Mouse (Mus musculus): ENCODE results near the gene Akt3. TPM values are rescaled to one million over a fixed set of nuclear protein-coding genes. Genes with fewer than 3 reads are reported as not detected.

Gene Akt3
- polyA plus RNA-seq, 1 experiment from 2014 or later, result 7.1 TPM

- no peaks in the 10 kb centered on the region for H3K4me1 ChIP-seq (ENCODE audit: control insufficient read depth, insufficient read depth, low read length)
- no peaks in the 10 kb centered on the region for H3K9me3 ChIP-seq (replicated peaks; ENCODE audit: control insufficient read depth, low read length)
- no peak overlapping the region for H3K4me2 ChIP-seq
- H3K36me3 ChIP-seq (ENCODE audit: control insufficient read depth, insufficient read depth, low read length), result no peaks in the 10 kb centered on the region
- H3K27me3 ChIP-seq (ENCODE audit: control insufficient read depth, insufficient read depth, low read length), result no peaks in the 10 kb centered on the region
- no peak overlapping the region for H3K27ac ChIP-seq (ENCODE audit: low read depth, low read length)
- ATAC-seq (replicated peaks; ENCODE audit: insufficient number of reproducible peaks, low FRiP score, low TSS enrichment), result no peak
- no peak overlapping the region for H3K9ac ChIP-seq (ENCODE audit: low read depth, low read length)
- H3K4me3 ChIP-seq (ENCODE audit: low read depth, low read length), result no peak overlapping the region
Observed at GRCm38 (mm10) chr1:177175436-177175835, 82.6 kb downstream of the Akt3 start.

DNA sequence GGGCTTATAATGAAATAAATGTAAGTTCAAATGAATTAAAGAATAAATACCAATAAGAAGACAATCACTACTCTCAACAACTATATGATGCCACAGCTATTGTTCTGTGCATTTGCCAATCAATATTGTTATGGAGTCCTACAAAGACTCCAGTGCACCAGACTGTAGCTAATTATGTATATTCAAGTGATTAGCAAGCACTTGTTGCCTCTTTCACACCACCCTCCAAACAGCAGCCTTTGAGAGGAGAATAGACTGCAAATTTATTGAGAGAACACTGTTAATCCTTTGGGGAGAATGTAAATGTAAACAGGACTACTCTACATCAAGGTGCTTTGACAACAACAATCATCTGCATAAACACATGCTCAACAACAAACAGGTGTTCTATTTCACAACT is 86.7 kb downstream of the Akt3 start:
- Histone ChIP-seq H3K9ac (ENCODE audit: low read depth, low read length) (no peak overlapping the region), H3K4me3 (ENCODE audit: low read depth, low read length) (no peak overlapping the region), H3K4me2 (no peak overlapping the region), H3K4me1 (ENCODE audit: control insufficient read depth, insufficient read depth, low read length) (no peaks in the 10 kb centered on the region), H3K27me3 (ENCODE audit: control insufficient read depth, insufficient read depth, low read length) (no peaks in the 10 kb centered on the region), H3K36me3 (ENCODE audit: control insufficient read depth, insufficient read depth, low read length) (no peaks in the 10 kb centered on the region), H3K9me3 (replicated peaks; ENCODE audit: control insufficient read depth, low read length) (no peaks in the 10 kb centered on the region), H3K27ac (ENCODE audit: low read depth, low read length) (no peak overlapping the region)
- no peak for ATAC-seq (replicated peaks; ENCODE audit: insufficient number of reproducible peaks, low FRiP score, low TSS enrichment)

- Histone ChIP-seq H3K9me3 (replicated peaks; ENCODE audit: control insufficient read depth, low read length) (no peaks in the 10 kb centered on the region), H3K4me1 (ENCODE audit: control insufficient read depth, insufficient read depth, low read length) (no peaks in the 10 kb centered on the region), H3K9ac (ENCODE audit: low read depth, low read length) (no peak overlapping the region), H3K27ac (ENCODE audit: low read depth, low read length) (no peak overlapping the region), H3K4me2 (no peak overlapping the region), H3K4me3 (ENCODE audit: low read depth, low read length) (no peak overlapping the region), H3K36me3 (ENCODE audit: control insufficient read depth, insufficient read depth, low read length) (no peaks in the 10 kb centered on the region), H3K27me3 (ENCODE audit: control insufficient read depth, insufficient read depth, low read length) (no peaks in the 10 kb centered on the region)
- WGBS (ENCODE audit: insufficient replicate concordance), result 47% methylated on average over 2 of the region's 2 CpGs
- no peak for ATAC-seq (replicated peaks; ENCODE audit: insufficient number of reproducible peaks, low FRiP score, low TSS enrichment)
Observed at GRCm38 (mm10) chr1:177165789-177166188, 92.2 kb downstream of the Akt3 start.

GRCm38 (mm10) chr1:177165336-177165735 is 92.7 kb downstream of the Akt3 start:
- no peak overlapping the region for H3K27ac ChIP-seq (ENCODE audit: low read depth, low read length)
- H3K4me3 ChIP-seq (ENCODE audit: low read depth, low read length), result no peak overlapping the region
- H3K27me3 ChIP-seq (ENCODE audit: control insufficient read depth, insufficient read depth, low read length), result no peaks in the 10 kb centered on the region
- 79% methylated on average over 2 of the region's 2 CpGs for WGBS (ENCODE audit: insufficient replicate concordance)
- no peak overlapping the region for H3K4me2 ChIP-seq
- H3K9ac ChIP-seq (ENCODE audit: low read depth, low read length), result no peak overlapping the region
- H3K36me3 ChIP-seq (ENCODE audit: control insufficient read depth, insufficient read depth, low read length), result no peaks in the 10 kb centered on the region
- H3K9me3 ChIP-seq (replicated peaks; ENCODE audit: control insufficient read depth, low read length), result no peaks in the 10 kb centered on the region
- no peaks in the 10 kb centered on the region for H3K4me1 ChIP-seq (ENCODE audit: control insufficient read depth, insufficient read depth, low read length)
- ATAC-seq (replicated peaks; ENCODE audit: insufficient number of reproducible peaks, low FRiP score, low TSS enrichment), result no peak

GRCm38 (mm10) chr1:177150344-177151021 is 107.5 kb downstream of the Akt3 start:
- Histone ChIP-seq H3K9me3 (replicated peaks; ENCODE audit: control insufficient read depth, low read length) (no peaks in the 10 kb centered on the region), H3K9ac (ENCODE audit: low read depth, low read length) (no peak overlapping the region), H3K36me3 (ENCODE audit: control insufficient read depth, insufficient read depth, low read length) (no peaks in the 10 kb centered on the region), H3K4me1 (ENCODE audit: control insufficient read depth, insufficient read depth, low read length) (0 out of 2 replicates have a peak, but pooled peaks cover 2% of the 10 kb centered on the region), H3K27me3 (ENCODE audit: control insufficient read depth, insufficient read depth, low read length) (no peaks in the 10 kb centered on the region), H3K27ac (ENCODE audit: low read depth, low read length) (no peak overlapping the region), H3K4me2 (no peak overlapping the region; the same call in none of the 2 replicates), H3K4me3 (ENCODE audit: low read depth, low read length) (no peak overlapping the region)
- no peak for ATAC-seq (replicated peaks; ENCODE audit: insufficient number of reproducible peaks, low FRiP score, low TSS enrichment)
- 42% methylated on average over 11 of the region's 11 CpGs for WGBS (ENCODE audit: insufficient replicate concordance)

DNA sequence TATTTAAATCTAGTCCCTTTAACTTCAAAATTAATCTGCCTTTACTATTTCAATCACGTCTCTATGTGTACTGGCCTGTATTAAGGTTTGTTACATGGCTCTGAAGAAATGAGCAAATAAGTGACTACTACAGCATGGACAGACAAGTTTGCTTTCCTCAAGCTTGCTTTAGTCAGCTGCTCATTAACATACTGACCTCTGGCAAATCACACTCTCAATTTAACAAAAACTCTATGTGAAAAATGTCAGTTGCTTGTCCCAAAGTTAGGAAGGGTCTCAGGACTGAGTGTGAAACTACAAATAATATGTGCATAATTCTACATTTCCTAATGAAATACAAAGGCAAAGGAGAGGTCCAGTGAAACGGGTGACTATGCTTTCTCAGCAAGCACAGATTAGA is 109.3 kb downstream of the Akt3 start:
- Histone ChIP-seq H3K9ac (ENCODE audit: low read depth, low read length) (no peak overlapping the region), H3K4me3 (ENCODE audit: low read depth, low read length) (no peak overlapping the region), H3K4me2 (no peak overlapping the region), H3K36me3 (ENCODE audit: control insufficient read depth, insufficient read depth, low read length) (no peaks in the 10 kb centered on the region), H3K9me3 (replicated peaks; ENCODE audit: control insufficient read depth, low read length) (no peaks in the 10 kb centered on the region), H3K27ac (ENCODE audit: low read depth, low read length) (no peak overlapping the region), H3K27me3 (ENCODE audit: control insufficient read depth, insufficient read depth, low read length) (no peaks in the 10 kb centered on the region), H3K4me1 (ENCODE audit: control insufficient read depth, insufficient read depth, low read length) (0 out of 2 replicates have a peak, but pooled peaks cover 2% of the 10 kb centered on the region)
- ATAC-seq (replicated peaks; ENCODE audit: insufficient number of reproducible peaks, low FRiP score, low TSS enrichment), result no peak
- WGBS (ENCODE audit: insufficient replicate concordance), result 62% methylated on average over 2 of the region's 2 CpGs

DNA sequence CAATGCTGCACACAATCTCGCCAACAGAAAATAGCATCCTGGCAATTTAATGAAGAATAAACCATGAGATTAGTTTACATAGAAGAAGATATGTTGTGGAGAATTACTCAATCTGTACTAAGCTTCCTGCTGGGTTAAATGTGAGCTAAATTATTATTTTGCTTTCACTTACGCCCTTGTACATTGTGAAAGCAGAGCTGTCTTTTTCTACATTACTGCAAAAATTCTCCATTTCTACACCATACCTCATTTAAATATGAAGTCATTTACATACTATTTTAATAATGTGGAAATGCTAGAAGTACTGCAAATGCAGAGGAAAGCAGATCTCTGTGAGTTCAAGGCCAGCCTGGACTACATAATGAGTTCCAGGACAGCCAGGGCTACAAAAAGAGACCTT is 116.5 kb downstream of the Akt3 start:
- no peaks in the 10 kb centered on the region for H3K9me3 ChIP-seq (replicated peaks; ENCODE audit: control insufficient read depth, low read length)
- 87% methylated on average over 2 of the region's 2 CpGs for WGBS (ENCODE audit: insufficient replicate concordance)
- ATAC-seq (replicated peaks; ENCODE audit: insufficient number of reproducible peaks, low FRiP score, low TSS enrichment), result no peak
- H3K4me1 ChIP-seq (ENCODE audit: control insufficient read depth, insufficient read depth, low read length), result no peaks in the 10 kb centered on the region
- no peak overlapping the region for H3K4me3 ChIP-seq (ENCODE audit: low read depth, low read length)
- no peak overlapping the region for H3K9ac ChIP-seq (ENCODE audit: low read depth, low read length)
- H3K27me3 ChIP-seq (ENCODE audit: control insufficient read depth, insufficient read depth, low read length), result no peaks in the 10 kb centered on the region
- no peak overlapping the region for H3K4me2 ChIP-seq
- H3K36me3 ChIP-seq (ENCODE audit: control insufficient read depth, insufficient read depth, low read length), result no peaks in the 10 kb centered on the region
- H3K27ac ChIP-seq (ENCODE audit: low read depth, low read length), result no peak overlapping the region

DNA sequence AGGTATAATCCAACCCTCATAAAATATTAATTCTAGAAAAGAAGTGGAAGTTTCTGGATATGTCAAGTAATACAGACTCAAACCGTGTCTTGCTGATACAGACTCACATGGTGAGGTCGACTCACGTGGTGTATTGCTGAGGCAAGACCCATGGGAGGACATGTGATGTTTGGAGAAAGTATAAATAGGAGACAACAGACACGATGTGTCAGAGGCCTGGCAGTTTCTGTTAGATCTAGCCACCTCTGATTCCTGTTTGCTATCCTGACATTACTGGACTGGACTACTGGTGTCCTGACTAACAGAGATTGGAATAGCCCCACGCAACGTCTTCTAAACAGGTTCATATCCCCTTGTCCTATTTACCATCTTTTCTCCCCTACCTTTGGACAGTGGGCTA is 118.4 kb downstream of the Akt3 start:
- H3K4me2 ChIP-seq, result no peak overlapping the region
- no peaks in the 10 kb centered on the region for H3K27me3 ChIP-seq (ENCODE audit: control insufficient read depth, insufficient read depth, low read length)
- H3K36me3 ChIP-seq (ENCODE audit: control insufficient read depth, insufficient read depth, low read length), result no peaks in the 10 kb centered on the region
- H3K4me1 ChIP-seq (ENCODE audit: control insufficient read depth, insufficient read depth, low read length), result no peaks in the 10 kb centered on the region
- H3K9ac ChIP-seq (ENCODE audit: low read depth, low read length), result no peak overlapping the region
- H3K9me3 ChIP-seq (replicated peaks; ENCODE audit: control insufficient read depth, low read length), result no peaks in the 10 kb centered on the region
- no peak overlapping the region for H3K4me3 ChIP-seq (ENCODE audit: low read depth, low read length)
- H3K27ac ChIP-seq (ENCODE audit: low read depth, low read length), result no peak overlapping the region
- 75% methylated on average over 6 of the region's 6 CpGs for WGBS (ENCODE audit: insufficient replicate concordance)
- ATAC-seq (replicated peaks; ENCODE audit: insufficient number of reproducible peaks, low FRiP score, low TSS enrichment), result no peak

- H3K4me2 ChIP-seq, result no peak overlapping the region
- H3K4me1 ChIP-seq (ENCODE audit: control insufficient read depth, insufficient read depth, low read length), result no peaks in the 10 kb centered on the region
- no peaks in the 10 kb centered on the region for H3K9me3 ChIP-seq (replicated peaks; ENCODE audit: control insufficient read depth, low read length)
- no peak overlapping the region for H3K27ac ChIP-seq (ENCODE audit: low read depth, low read length)
- no peak overlapping the region for H3K4me3 ChIP-seq (ENCODE audit: low read depth, low read length)
- H3K9ac ChIP-seq (ENCODE audit: low read depth, low read length), result no peak overlapping the region
- 77% methylated on average over 2 of the region's 2 CpGs for WGBS (ENCODE audit: insufficient replicate concordance)
- H3K36me3 ChIP-seq (ENCODE audit: control insufficient read depth, insufficient read depth, low read length), result no peaks in the 10 kb centered on the region
- ATAC-seq (replicated peaks; ENCODE audit: insufficient number of reproducible peaks, low FRiP score, low TSS enrichment), result no peak
- no peaks in the 10 kb centered on the region for H3K27me3 ChIP-seq (ENCODE audit: control insufficient read depth, insufficient read depth, low read length)
Observed at GRCm38 (mm10) chr1:177131458-177131857, 126.5 kb downstream of the Akt3 start.
